In genomic region chr8:6775103-6775502, GRCm38 (mm10) we compare ENCODE assay signal across 18 mouse cellular contexts.
A peak's percentile ranks its signal among the peaks of the same experiment; 100 is the strongest.
DNase-seq lines count a peak whose midpoint lies in the region; ATAC-seq and TF ChIP-seq lines count a peak whose summit lies in the region.
"Had no signal": no experiment of that assay in that cellular context is flagged by ENCODE, and none has a peak within 500 bp of the region (broad histone marks: within the 10 kb centered on the region; RNA-seq: fewer than 3 reads in every experiment).

No protein-coding gene starts in this region.

- no peak overlapping the region for H3K27ac ChIP-seq in lung, embryonic 14.5 days (ENCODE audit: low read depth)
- no peak overlapping the region for H3K27ac ChIP-seq in lung, embryonic 16.5 days (ENCODE audit: low read length)
- H3K27ac ChIP-seq: embryonic facial prominence, embryonic 13.5 days; forebrain, embryonic 13.5 days; forebrain, embryonic 15.5 days had no signal

- H3K27me3 ChIP-seq in lung, embryonic 14.5 days (ENCODE audit: insufficient read depth, low read length): no peaks in the 10 kb centered on the region
- no peaks in the 10 kb centered on the region for H3K27me3 ChIP-seq in lung, embryonic 16.5 days (ENCODE audit: control insufficient read depth, insufficient read depth, low read depth, low read length)
- H3K27me3 ChIP-seq: embryonic facial prominence, embryonic 13.5 days; forebrain, embryonic 13.5 days; forebrain, embryonic 15.5 days had no signal

- ATAC-seq in lung, embryonic 14.5 days (ENCODE audit: insufficient read depth): peak; percentile 71
- ATAC-seq in lung, embryonic 16.5 days (ENCODE audit: low read depth): peak; percentile 49; the same call in 1 of the 2 replicates
- ATAC-seq: forebrain, embryonic 13.5 days; forebrain, embryonic 15.5 days; forebrain, postnatal 0 days had no signal

- 42% methylated on average over 3 of the region's 3 CpGs for WGBS in lung, embryonic 14.5 days
- WGBS in lung, adult 2 months: 66% methylated on average over 3 of the region's 3 CpGs
- WGBS in lung, embryonic 16.5 days: 54% methylated on average over 3 of the region's 3 CpGs

- H3K4me2 ChIP-seq in lung, embryonic 14.5 days: no peak overlapping the region
- no peak overlapping the region for H3K4me2 ChIP-seq in lung, embryonic 16.5 days (ENCODE audit: low read depth, low read length)
- H3K4me2 ChIP-seq: embryonic facial prominence, embryonic 13.5 days; forebrain, embryonic 13.5 days; forebrain, embryonic 15.5 days had no signal

- TF ChIP-seq CTCF in lung, embryonic 14.5 days (IDR thresholded peaks at IDR 0.05; ENCODE audit: low read depth): no peak
- TF ChIP-seq CTCF in lung, adult 2 months (IDR thresholded peaks at IDR 0.05; ENCODE audit: insufficient read depth, low read length): no peak

- H3K4me3 ChIP-seq in lung, embryonic 14.5 days (ENCODE audit: low read depth, low read length): no peak overlapping the region
- H3K4me3 ChIP-seq in lung, adult 2 months (replicated peaks; ENCODE audit: extremely low read depth, low read depth, low read length): no peak overlapping the region
- H3K4me3 ChIP-seq in lung, embryonic 16.5 days (ENCODE audit: low read length): no peak overlapping the region
- H3K4me3 ChIP-seq: embryonic facial prominence, embryonic 13.5 days; forebrain, embryonic 13.5 days; forebrain, embryonic 15.5 days had no signal

- H3K36me3 ChIP-seq in lung, embryonic 14.5 days (ENCODE audit: insufficient read depth): no peaks in the 10 kb centered on the region
- no peaks in the 10 kb centered on the region for H3K36me3 ChIP-seq in lung, embryonic 16.5 days (ENCODE audit: control insufficient read depth, insufficient read depth, low read length)
- H3K36me3 ChIP-seq: embryonic facial prominence, embryonic 13.5 days; forebrain, embryonic 15.5 days had no signal

- no peak overlapping the region for H3K9ac ChIP-seq in lung, embryonic 14.5 days
- H3K9ac ChIP-seq in lung, embryonic 16.5 days (ENCODE audit: low read length): no peak overlapping the region
- H3K9ac ChIP-seq: embryonic facial prominence, embryonic 13.5 days; forebrain, embryonic 13.5 days; forebrain, embryonic 15.5 days; forebrain, postnatal 0 days had no signal

- peak; percentile 68 for DNase-seq in lung, embryonic 14.5 days
- DNase-seq in lung, adult 2 months: no peak
- DNase-seq in lung, adult 18-20 months: no peak
- DNase-seq in brain, adult 2 months (ENCODE audit: low read depth, low spot score): peak; percentile 1
- no peak for DNase-seq in right cerebral cortex, postnatal 14 days
- DNase-seq: adrenal gland, adult 2 months; adrenal gland, postnatal 10 days; adrenal gland, postnatal 25 days; cerebellum, adult 11-12 months; cerebellum, adult 2 months; cerebellum, adult 9-10 months; cerebellum, postnatal 10 days; cerebellum, postnatal 25 days; forebrain, postnatal 0 days had no signal

- H3K9me3 ChIP-seq in lung, embryonic 14.5 days (ENCODE audit: low read depth, low read length): no peaks in the 10 kb centered on the region
- H3K9me3 ChIP-seq in lung, embryonic 16.5 days (ENCODE audit: control insufficient read depth, low read length): no peaks in the 10 kb centered on the region
- H3K9me3 ChIP-seq: embryonic facial prominence, embryonic 13.5 days; forebrain, embryonic 13.5 days; forebrain, embryonic 15.5 days had no signal

- no peak for TF ChIP-seq POLR2A in lung, adult 2 months (IDR thresholded peaks at IDR 0.05; ENCODE audit: borderline replicate concordance, extremely low read depth, low read depth, low read length)

- H3K4me1 ChIP-seq in lung, embryonic 14.5 days (ENCODE audit: insufficient read depth): no peaks in the 10 kb centered on the region
- no peaks in the 10 kb centered on the region for H3K4me1 ChIP-seq in lung, adult 2 months (ENCODE audit: control insufficient read depth, insufficient read depth, low read length)
- no peaks in the 10 kb centered on the region for H3K4me1 ChIP-seq in lung, embryonic 16.5 days (replicated peaks; ENCODE audit: control insufficient read depth, insufficient read depth, low read length)
- H3K4me1 ChIP-seq: embryonic facial prominence, embryonic 13.5 days; forebrain, embryonic 13.5 days; forebrain, embryonic 15.5 days had no signal

Comparison
In these comparisons a context has a peak if more than half of its experiments do, and no peak if none do; other contexts are left out.
1. DNase-seq: peak in lung, embryonic 14.5 days (single experiment) and brain, adult 2 months (single experiment); none in lung, adult 2 months (single experiment), lung, adult 18-20 months (0 of 2) and right cerebral cortex, postnatal 14 days (single experiment).